Mouse (Mus musculus) kidney, embryonic 16.5 days (tissue): ENCODE measurements at regions not wholly inside any gene's neighbourhood (a gene's known extent, or its start where the extent isn't known, plus 50 kb on each side); places are given as distances from the start of the nearest gene placed in this dataset.

ENCODE experiments used
- ATAC-seq: fragments of 200-750 bp; cut with Nextera tagmentation; 2 replicates; pipeline ENCODE4 v1.8.0; 2017; ENCODE audit warnings: moderate TSS enrichment; ENCODE audit not compliant: low FRiP score, low TSS enrichment
- H3K27ac ChIP-seq: fragments of 300-500 bp; sonication (generic); 2 replicates; pipeline ENCODE4 v1.5.1; 2014; ENCODE audit warnings: low read length
- H3K27me3 ChIP-seq: fragments of 300-500 bp; sonication (generic); 2 replicates; pipeline ENCODE4 v1.6.1; 2014; ENCODE audit warnings: low read length, control low read depth, mixed read lengths; ENCODE audit not compliant: insufficient read depth
- H3K36me3 ChIP-seq: fragments of 300-500 bp; sonication (generic); 2 replicates; pipeline ENCODE4 v1.6.1; 2014; ENCODE audit warnings: low read length, control low read depth, mixed read lengths; ENCODE audit not compliant: insufficient read depth
- H3K4me1 ChIP-seq: fragments of 300-500 bp; sonication (generic); 2 replicates; pipeline ENCODE4 v1.6.1; 2014; ENCODE audit warnings: low read length, control low read depth, mixed read lengths; ENCODE audit not compliant: insufficient read depth
- H3K4me2 ChIP-seq: fragments of 300-500 bp; sonication (generic); replicated peaks from 2 replicates; pipeline ENCODE4 v1.6.1; 2014; ENCODE audit warnings: low read depth, low read length
- H3K4me3 ChIP-seq: fragments of 300-500 bp; sonication (generic); 2 replicates; pipeline ENCODE4 v1.5.1; 2014; ENCODE audit warnings: mild to moderate bottlenecking, low read length
- H3K9ac ChIP-seq: fragments of 300-500 bp; sonication (generic); replicated peaks from 2 replicates; pipeline ENCODE4 v1.6.1; 2014; ENCODE audit warnings: low read length
- H3K9me3 ChIP-seq: fragments of 300-500 bp; sonication (generic); 2 replicates; pipeline ENCODE4 v1.6.1; 2016; ENCODE audit warnings: low read length, control low read depth
- WGBS: fragments of 180-500 bp; shearing (Covaris S2); extraction: QIAGEN DNeasy Blood & Tissue Kit; methylation state at CpG from one replicate; pipeline ENCODE4 v1.1.7; 2014; 5-methylcytosine and 5-hydroxymethylcytosine counted together

DNA sequence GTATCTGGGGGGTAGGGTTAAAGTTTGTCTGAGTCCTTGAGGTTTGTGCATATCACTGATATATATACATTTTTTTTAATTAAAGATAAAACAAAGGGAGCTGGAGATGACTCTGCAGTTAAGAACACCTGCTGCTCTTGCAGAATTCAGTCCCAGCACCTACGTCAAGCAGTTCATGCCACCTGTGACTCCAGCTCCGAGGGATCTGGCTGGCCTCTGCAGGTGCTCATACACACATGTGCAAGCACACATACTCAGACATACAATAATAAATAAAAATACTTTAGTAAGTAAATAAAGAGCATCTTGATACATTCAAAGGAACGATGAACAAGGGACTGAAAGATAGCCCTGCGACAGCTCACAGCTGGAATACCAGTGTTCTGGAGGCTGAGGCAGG lies 53.9 kb upstream of the Kdm7a start:
- Histone ChIP-seq H3K4me3 (no peak overlapping the region), H3K36me3 (no peaks in the 10 kb centered on the region), H3K9me3 (no peaks in the 10 kb centered on the region), H3K27me3 (peaks cover 4% of the 10 kb centered on the region; the same call in 1 of the 2 replicates), H3K4me1 (peaks cover 26% of the 10 kb centered on the region), H3K4me2 (no peak overlapping the region), H3K27ac (no peak overlapping the region), H3K9ac (no peak overlapping the region)
- ATAC-seq, result no peak
- 94% methylated on average over 4 of the region's 4 CpGs for WGBS

DNA sequence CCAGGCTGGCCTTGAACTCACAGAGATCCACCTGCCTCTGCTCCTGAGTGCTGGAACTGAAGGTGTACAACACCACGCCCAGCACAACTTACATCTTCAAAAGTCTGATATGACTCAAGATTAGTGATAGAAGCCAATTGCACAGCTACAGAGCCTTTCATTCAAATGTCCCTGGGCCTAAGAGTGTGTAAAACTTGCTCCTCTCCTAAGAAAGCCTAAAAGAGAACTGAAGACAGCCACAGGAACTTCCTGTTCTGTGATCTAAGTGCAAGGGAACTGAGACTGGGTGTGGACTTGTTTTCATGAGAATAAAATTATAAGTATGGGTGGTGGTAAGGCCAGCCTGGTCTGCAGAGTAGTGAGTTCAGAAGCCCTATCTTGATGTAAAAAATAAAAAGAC lies 52.5 kb upstream of the Kdm7a start:
- Histone ChIP-seq H3K4me3 (no peak overlapping the region), H3K4me2 (no peak overlapping the region), H3K9ac (no peak overlapping the region), H3K27ac (no peak overlapping the region), H3K27me3 (peaks cover 7% of the 10 kb centered on the region), H3K36me3 (no peaks in the 10 kb centered on the region), H3K9me3 (no peaks in the 10 kb centered on the region), H3K4me1 (peaks cover 17% of the 10 kb centered on the region)
- ATAC-seq, result no peak
- WGBS, result 87% methylated on average over 1 of the region's 1 CpGs

DNA sequence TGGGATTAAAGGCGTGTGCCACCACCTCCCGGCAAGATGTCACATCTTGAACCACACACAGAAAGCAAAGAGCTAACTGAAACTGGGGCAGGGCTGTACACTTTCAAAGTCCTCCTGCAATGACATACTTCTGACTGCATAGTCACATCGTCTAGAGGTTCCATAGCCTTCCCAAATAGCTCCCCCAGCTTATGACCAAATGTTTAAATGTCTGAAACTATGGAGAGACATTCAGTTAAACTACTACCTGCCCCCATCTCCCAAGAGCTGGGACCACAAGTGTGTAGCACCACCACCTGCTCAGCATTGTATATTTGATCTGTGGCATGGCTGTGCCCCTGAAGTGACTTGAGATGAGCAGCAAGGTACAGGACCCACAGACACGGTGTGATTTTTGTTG lies 52.1 kb upstream of the Kdm7a start:
- no peak overlapping the region for H3K4me2 ChIP-seq
- 87% methylated on average over 4 of the region's 4 CpGs for WGBS
- H3K27me3 ChIP-seq, result peaks cover 7% of the 10 kb centered on the region
- H3K4me3 ChIP-seq, result no peak overlapping the region
- no peak for ATAC-seq
- peaks cover 14% of the 10 kb centered on the region for H3K4me1 ChIP-seq
- H3K27ac ChIP-seq, result no peak overlapping the region
- no peaks in the 10 kb centered on the region for H3K36me3 ChIP-seq
- H3K9me3 ChIP-seq, result no peaks in the 10 kb centered on the region
- H3K9ac ChIP-seq, result no peak overlapping the region

DNA sequence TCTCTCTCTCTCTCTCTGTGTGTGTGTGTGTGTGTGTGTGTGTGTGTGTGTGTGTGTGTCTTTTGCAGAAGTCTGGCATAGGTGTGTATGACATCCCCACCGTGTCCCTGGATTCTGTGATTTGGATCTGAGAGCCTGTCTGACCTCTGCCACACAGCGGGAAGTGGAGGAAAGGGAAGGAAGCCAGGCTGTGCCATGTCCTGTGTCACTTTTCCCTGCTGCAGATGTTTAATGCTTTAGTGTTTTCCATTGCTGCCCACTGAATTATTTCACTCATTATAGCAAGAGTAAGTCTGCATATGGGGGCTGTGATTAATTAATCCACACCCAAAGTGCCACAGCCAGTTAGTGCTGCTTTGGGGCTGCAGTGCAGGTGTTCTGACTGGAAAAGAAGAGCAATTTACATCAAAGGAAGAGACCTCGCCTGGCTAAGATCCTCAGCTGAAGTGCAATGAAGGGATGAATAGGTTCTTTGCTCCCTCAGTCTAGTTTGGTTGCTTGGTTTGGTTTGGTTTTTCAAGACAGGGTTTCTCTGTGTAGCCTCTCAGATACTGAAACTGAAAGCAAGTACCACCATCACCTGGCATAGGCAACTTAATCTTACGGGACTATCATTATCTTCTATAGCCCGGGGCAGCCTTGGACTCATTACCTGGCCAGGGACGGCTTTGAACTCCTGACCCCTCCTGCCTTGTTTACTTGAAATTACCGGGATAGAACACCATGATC lies 51.2 kb upstream of the Kdm7a start:
- WGBS, result 44% methylated on average over 7 of the region's 7 CpGs
- ATAC-seq, result no peak
- H3K9me3 ChIP-seq, result no peaks in the 10 kb centered on the region
- no peaks in the 10 kb centered on the region for H3K36me3 ChIP-seq
- H3K27ac ChIP-seq, result no peak overlapping the region
- peaks cover 14% of the 10 kb centered on the region for H3K4me1 ChIP-seq
- H3K4me2 ChIP-seq, result peak overlapping the region; percentile 99
- no peak overlapping the region for H3K9ac ChIP-seq
- H3K4me3 ChIP-seq, result no peak overlapping the region
- peaks cover 7% of the 10 kb centered on the region for H3K27me3 ChIP-seq

DNA sequence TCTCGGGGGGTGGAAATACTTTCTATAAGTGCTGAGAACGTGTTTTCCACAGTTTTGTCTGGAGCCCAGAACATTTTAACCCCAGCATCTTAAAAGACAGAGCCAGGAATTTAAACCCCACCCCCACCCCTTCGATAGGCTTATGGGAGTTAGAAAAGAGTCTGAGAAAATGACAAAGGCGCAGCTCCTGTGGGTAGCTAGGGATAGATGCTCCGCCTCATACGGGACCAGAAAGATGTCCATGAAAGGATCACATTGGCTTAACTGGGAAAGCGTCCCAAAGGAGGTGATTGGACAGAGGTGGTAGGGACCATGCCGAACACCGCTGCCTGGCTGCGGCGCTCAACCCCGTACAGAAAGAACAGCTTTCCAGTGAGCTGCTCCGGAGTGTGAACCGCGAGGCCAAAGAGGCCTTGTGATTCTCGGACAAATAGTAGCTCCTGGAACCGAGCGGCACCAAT lies 50.6 kb upstream of the Kdm7a start:
- Histone ChIP-seq H3K4me3 (peak overlapping the region; percentile 59), H3K9ac (peak overlapping the region; percentile 68), H3K27me3 (peaks cover 7% of the 10 kb centered on the region), H3K4me1 (peaks cover 14% of the 10 kb centered on the region), H3K9me3 (no peaks in the 10 kb centered on the region), H3K27ac (peak overlapping the region; percentile 58; the same call in 1 of the 2 replicates), H3K4me2 (peak overlapping the region; percentile 99), H3K36me3 (no peaks in the 10 kb centered on the region)
- WGBS, result under 1% methylated on average over 18 of the region's 18 CpGs
- ATAC-seq, result peak; percentile 57

DNA sequence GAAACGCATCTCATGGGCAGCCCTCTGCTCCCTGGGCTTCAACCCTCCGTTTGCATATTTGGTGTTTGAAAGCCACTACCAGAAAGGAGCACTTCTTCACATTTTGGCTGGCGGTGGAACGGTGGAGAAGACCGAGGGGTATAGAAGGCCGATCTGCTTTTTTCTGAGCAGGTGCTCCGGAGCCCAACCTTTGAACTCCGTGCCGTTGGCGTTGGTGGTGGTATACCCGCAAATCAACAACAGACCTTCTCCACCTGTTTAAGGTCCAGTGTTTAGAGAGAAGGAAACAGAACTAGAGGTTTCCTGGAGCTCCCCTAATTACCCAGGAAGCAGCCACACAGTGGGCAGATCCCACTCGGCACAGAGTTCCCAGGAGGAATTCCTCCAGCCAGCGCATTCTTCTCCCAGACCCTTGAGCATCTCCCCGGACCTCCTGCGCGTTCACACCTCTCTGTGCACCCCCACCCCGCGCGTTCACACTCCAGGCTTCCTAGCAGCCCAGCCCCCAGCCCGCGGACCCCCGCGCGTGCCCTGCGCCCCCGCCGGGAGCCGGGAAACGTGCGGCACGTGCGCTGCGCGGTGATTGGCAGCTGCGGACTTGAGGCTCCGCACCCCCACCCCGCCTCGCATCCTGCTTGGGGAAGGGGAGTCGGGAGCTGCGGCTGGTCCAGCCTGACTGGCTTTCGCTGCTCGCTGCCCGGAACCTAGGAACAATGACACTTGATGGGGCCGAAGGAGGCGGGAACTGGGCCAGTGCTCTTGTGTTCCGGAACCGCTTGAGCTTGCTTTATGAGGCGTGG lies 49.9 kb upstream of the Kdm7a start:
- Histone ChIP-seq H3K27ac (peak overlapping the region; percentile 58; the same call in 1 of the 2 replicates), H3K9ac (peak overlapping the region; percentile 68), H3K4me1 (peaks cover 14% of the 10 kb centered on the region), H3K9me3 (no peaks in the 10 kb centered on the region), H3K27me3 (peaks cover 7% of the 10 kb centered on the region), H3K4me3 (peak overlapping the region; percentile 59), H3K4me2 (peak overlapping the region; percentile 99), H3K36me3 (no peaks in the 10 kb centered on the region)
- WGBS, result 3% methylated on average over 48 of the region's 48 CpGs
- ATAC-seq, result peak; percentile 73
